Mouse (Mus musculus) lung, postnatal 25 days (tissue): Measurements from ENCODE around the gene Upk3b.

Experiments used
- DNase-seq: peaks from one replicate; pipeline ENCODE4 v3.0.0; 2022; ENCODE audit warnings: low spot score

Upk3b gene

DNA sequence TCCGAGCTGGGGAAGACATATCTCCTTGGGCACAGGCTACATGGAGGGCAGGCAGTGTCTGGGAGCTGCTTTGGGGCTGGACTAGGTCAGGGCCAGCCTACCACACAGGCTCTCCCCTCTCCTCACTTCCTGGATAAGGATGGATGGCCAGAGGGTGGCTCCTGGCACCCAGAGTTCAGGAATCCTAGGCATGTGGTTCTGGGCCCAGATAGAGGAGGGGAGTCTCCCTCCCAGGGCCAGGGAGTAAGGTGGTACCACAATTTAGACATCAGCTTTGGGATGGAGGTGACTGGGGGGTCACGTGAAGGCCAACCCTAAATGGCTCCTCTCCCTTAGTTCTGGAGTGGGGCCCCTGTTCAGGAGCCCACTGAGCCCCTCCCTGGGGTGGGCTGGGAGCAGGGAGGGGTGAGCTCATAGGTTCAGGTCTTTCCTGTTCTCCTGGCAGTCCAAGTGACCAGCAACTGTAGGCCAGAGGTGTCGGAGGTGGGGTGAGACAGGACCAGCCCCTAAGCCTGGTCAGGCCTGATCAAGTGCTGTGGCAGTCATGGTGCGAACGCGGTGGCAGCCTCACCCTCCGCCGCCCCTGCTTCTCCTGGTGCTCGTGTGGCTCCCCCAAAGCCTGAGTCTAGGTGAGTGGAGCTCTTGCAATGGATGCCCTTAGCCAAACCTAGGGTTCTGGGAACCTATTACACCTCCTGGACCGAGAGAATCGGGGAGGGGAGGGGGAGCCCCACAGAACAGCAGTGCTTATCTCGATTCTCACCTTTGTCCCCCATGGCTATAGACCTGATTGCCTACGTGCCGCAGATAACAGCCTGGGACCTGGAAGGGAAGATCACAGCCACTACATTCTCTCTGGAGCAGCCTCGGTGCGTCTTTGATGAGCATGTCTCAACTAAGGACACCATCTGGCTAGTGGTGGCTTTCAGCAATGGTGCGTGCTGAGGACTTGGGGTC, at the start of gene Upk3b:
Gene Upk3b, plus strand, starts transcription at position 239 of the 957 bp plus-strand sequence.
- no peak for DNase-seq

DNA sequence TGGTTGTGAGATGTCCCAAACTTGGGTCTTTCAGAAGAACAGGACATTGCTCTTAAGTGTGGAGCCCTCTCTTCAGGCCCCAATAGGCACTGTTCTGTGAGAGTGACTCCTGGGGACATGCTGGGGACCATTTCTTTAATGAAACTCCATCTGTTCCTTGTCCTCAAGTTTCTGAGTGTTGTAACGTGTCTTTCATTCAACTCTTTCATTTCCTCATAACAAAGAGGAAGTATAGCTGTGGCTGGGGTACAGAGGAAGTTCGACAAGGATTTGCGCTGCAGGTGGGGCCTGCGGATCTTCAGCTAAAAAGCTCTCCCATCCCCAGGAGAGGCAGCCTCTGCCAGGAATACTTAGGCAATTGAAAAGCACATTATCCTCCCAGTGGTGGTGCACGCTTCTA, 47.7 kb upstream of the Upk3b start:
- DNase-seq = peak; percentile 37

DNA sequence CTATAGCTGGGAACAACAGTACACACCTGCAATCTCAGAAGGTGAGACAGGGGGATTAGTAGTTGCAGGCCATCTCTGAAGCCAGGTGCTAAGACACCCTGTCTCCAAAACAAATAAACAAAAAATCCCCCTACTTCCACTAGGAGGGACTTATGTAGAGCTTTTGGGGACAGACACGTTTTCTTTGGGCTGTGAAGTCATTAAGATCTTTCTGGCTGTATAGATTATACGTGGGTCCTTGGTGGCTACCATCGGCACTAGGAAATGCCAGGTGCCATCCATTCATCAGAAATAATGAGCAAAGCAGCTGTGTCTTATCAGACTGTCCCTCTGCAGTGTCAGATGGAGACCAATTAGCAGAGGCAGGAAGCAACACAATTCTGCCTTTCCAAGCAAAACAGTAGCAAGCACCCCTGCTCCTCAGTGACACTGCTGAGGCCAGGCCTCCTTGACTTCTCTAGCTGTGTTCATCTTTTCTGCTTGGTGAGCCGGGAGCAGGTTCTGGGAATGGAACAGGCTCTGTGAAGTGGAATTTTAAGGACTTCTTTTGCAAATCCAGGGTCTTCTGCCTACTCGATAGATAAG, 44.8 kb upstream of the Upk3b start:
- DNase-seq = no peak

DNA sequence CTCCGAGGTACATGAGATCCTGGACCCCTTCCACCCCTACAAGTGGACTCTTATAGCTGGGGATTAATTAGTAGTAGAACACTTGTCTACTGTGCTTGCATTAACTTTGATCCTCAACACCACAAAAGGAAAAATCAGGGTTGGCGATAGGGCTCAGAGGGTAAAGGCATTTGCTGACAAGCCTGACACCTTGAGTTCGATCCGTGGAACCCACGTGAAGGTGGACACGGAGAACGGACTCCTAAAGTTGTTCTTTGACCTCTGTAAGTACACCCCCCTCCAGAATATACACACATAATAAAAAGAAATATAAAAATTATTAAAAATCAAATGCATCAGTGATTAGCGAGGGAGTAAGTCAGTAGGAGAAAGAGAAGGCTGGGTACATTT, 44.0 kb upstream of the Upk3b start:
- no peak for DNase-seq

DNA sequence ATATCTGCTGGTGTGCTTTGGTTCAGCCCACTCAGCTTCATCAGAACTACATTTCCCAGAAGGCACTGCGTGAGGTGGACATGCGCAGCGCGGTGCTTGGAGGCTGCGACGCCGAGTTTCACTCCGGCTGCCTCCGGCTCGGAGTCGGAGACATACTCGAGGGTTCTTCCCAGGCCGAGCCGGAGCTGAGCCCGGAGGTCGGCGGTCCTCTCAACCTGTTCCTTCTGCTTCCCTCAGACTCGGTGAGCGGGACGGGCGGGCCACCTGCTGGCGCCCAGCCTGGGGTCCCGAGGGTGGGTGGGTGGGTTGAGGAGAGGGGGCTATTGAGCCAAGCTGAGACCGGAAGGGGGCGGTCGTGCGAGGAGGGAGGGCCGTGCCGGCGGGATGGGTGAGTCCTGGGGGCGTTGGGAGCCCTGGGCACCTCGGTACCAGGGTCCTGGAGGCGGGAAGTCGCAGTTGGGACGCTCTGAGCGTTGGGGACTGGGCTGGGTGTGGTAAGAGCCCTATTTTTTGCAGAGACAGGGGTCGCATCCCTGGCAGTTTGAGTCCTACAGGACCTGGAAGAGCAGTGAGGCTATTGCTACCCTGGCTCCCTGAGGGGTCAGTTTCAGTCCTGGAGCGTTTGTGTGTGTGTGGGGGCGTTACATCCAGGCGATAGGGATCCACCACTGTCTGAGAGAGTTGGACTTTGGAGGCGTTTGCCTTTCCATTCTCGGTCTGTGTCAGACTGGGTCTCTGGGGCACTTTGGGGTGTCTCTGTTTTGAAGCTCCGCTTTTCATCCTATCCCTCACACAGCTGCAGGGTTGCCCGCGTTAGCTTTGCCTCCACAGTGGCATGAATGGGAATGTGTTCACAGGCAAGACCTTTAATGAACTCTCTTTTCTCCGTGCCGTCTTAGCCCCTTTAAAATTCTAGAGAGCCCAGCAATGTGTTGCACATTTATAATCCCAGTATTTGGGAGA, 43.3 kb upstream of the Upk3b start, which contains the start of gene Dtx2:
Gene Dtx2, plus strand, starts transcription at position 76 of the 963 bp plus-strand sequence.
- DNase-seq = peak; percentile 93

DNA sequence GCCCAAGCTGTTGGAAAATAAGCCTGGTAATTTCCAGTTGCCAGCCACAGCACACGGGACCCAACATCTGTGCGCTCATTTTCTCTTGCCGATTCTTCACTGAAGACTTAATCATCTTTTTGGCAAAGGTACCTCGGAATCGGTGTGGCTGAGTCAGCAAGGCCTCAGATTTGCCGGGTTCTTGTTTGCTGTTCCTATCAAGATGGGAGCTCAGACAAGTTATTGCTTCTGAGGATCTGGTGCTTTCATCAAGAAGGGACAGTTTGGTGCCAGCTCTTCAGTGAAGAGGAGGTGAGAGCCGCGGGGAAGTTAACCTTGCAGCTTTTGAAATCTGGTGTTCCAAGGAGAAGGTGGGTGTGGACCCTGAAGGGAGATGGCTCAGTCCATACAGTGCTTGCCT, 42.1 kb upstream of the Upk3b start:
- no peak for DNase-seq

DNA sequence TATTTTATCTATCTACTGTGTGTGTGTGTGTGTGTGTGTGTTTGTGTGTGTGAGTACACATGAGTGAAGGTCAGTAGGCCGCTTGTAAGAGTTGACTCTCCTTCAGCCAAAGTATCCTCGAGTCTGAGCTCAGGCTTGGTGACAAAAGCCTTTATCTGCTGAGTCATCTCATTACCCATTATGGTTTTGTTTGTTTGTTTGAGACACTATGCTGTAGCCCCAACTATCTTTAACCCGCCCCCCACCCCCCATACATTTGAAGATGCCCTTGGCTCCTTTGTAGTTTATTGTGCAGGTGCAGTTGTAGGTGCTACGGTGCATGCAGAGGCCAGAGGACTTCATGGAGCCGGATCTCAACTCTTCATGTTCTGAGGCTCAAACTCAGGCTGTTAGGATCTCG, 37.1 kb upstream of the Upk3b start:
- no peak for DNase-seq

DNA sequence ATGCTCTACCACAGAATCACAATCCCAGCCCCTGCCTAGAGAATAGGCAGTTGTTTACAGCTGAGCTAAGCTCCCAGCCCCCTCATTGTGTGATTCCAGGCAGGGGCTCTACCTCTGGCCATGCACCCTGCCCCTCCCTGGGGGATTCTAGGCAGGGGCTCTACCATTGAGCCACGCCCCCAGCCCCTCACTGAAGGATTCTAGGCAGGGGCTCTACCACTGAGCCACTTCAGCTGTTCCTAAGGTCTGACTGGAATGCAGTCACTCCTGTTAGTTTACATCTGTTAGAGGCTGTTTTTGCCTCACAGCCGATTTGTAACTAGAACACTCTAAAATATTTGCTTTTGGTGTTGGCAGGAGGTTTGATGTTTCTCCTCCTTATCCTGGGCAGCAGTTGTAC, 36.0 kb upstream of the Upk3b start:
- DNase-seq = peak; percentile 51

DNA sequence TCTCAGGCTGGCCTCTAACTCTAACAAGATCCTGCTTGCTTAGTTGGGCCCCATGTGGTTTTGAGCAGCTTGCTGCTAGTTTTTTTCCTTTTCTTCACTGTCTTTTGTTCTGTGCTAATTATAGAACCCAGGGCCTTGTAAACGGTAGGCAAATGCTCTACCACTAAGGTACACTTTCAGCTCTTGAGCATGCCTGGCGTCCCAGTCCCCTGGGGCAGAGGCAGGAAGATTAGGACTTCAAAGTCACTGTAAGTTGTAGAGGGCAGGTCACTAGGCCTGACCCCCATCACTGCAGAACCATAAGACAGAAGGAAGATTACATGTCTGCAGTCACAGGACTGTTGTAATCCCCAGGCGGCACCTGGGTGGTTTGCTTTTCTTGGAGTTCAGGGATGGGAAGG, 35.5 kb upstream of the Upk3b start:
- no peak for DNase-seq

DNA sequence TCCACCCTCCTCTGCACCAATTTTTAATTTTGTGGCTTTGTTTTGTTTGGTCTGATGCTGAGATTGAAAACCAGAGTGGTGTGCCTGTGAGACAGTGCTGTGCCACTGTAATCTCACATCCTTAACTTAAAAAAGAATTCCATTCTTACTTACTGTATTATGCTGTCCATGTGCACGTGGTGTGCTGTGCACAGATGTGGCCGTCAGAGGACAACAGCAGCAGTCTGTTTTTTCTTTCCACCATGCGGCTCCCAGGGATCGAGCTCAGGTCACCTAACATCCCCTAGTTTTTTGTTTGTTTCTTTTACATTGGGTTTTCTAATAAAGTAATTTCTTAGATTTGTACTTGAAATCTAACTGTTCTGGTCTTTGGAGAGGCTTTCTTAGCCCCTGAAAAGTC, 33.8 kb upstream of the Upk3b start:
- no peak for DNase-seq

DNA sequence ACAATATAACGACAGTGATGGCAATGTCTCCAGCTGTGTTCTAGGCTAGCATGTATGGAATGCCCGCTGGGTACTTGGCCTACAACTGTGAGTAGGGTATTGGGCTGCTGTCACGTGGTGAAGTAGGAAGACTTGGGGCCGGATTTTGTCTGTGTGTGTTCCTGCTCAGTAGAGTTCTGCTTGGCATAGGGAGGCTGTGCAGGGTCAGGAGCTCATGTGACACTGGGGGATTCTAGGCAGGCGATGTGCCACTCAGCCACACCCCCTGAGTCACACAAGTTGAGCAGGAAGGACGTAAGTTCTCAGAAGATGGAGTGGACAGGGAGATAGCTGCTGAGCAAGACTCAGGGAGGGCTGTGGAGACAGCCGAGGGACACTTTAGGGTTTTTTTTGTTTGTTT, 30.6 kb upstream of the Upk3b start:
- DNase-seq = no peak

DNA sequence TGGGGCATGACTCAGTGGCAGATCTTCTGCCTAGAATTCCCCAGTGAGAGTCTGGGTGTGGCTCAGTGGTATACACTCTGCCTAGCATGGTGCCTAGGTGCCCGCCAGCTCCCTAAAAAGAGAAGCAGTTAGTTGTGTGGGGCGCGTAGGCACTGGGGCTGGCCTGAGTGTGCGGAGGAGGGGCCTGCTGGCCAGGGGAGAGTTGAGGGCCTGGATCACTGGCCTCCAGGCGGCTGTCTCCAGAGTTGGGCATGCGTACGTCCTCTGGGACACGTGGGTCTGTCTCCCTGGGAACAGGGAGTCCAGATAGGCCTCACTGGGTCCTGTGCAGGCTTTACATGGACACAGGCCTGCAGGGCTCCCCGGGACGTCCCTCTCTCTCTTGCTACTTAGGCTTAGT, 23.4 kb upstream of the Upk3b start:
- no peak for DNase-seq

DNA sequence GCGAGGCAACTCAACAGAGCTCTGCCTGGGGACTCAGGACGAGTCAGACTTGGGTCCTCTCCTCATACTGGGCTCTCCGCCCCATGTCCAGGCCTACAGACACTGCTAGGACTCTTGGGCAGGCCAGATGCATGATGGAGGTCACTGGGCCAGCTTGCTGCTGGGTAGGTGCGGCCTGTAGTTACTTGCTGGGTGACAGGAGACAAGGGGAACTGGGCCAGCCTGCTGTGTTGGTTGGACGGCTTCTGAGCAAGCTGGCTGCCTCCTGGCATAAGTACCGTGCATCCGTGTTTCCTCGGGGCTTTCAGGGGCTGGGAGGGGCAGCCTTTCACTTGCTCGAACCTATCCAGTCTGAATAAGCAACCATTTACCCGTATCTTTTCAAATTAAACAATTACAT, 22.7 kb upstream of the Upk3b start:
- DNase-seq = no peak

DNA sequence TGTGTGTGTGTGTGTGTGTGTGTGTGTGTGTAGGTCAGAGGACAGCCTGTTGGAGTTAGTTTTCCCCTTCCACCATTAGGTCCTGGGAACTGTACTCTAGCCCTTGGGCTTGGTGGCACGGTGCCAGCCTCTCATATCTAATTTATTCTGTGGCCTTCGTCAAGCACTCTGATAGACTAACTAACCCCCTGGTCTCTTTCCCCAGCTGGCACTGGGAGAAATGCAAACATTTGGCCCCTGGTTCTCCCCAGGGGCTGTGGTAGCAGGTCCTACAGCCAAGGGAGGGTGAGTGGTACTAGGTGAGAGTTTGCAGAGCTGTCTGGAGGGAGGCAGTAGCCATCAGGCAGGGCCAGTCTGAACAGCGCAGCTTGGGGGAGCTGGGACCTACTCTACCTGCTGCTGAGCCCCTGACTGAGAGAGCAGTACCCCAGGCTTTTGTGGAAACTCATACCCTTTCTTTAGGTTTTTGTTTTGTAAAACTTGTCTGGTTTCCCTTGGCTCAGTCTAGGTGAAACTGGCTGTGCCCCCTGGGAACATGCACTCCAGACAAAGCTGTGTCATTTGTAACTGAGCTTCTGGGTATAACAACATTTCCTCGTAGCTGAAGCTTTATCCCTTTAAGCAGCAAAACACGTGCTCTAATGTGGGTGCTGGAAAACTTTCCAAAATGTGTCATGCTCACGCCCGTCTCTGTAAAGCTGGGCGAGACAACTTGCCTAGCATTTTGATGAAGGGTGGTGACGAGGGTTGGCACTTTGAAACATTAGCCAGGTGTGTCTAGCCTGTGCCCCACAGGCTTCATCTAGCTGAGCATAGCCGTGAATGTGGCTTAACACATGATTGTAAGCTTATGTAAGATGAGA, 22.1 kb upstream of the Upk3b start:
- DNase-seq = no peak

DNA sequence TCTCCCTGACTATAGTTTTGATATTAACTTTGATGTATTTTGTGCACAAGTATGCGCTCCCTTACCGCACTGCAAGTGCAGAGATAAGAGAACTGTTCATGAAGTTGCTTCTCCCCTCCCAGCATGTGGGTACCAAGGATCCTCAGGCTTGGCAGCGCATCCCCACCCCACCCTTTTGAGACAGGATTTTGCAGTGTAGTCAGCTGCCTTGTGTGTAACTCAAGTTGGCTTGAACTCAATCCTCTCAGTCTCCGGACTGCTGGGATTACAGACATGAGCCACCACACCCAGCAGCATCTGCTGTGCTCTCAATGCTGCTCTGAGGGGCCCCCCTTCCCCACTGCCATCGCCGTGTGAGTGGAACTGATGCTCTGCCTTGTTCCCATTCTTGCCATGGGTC, 21.0 kb upstream of the Upk3b start:
- no peak for DNase-seq

DNA sequence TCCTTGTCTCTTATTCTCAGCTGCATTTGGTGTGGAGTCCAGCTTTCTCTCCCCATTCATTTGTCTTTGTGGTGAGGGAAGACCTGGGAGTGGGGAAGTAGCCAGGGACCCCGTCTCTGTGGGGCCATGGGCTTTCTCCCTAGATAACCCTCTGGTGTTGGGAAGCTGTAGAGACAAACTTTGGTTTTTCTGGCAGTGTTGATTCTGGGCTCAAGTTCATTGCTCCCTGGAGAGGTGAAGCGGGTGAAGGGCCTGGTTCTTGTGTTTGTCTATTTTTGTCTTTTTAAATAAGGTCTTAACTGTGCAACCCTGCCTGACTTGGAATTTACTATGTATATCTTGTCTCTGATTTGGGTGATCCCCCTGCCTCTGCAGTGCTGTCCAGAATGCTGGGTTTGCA, 19.6 kb upstream of the Upk3b start:
- no peak for DNase-seq

DNA sequence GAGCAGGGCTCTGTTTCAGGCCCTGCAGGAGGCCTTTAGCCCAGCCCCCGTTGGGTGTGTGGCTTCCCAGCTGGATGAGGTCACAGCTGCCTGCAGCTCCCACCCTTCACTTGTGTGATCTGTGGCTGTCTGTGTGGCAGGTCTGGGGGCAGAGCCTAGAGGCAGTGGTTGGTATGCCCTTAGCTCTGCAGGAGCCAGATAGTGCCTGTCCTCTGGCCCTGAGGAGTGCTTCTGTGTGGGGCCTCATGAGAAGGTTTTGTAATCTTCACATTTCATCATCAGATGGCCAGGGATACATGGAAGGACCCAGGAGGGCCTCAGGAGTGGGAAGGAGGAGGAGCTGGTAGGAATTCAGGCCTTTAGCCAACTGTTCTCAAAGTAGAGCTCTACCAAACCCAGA, 18.4 kb upstream of the Upk3b start:
- DNase-seq = no peak

DNA sequence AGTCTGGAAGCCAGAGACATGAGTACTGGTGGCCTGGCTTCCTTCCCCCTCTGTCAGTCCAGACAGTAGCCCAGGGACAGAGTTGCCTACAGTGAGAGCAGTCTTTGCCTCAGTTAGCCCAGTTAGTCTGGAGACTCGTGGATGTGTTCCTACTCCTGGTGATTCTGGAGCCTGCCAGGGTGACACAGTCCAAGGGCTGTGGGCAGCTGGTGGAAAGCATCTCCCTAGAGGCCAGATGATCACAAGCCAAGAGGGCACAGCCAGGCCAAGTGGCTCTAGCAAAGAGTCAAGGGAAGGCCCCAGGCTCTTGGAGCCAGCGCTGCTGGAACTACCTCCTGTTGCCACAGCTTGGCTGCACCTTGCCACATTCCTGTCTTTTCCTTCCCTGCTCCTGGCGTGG, 12.6 kb upstream of the Upk3b start:
- no peak for DNase-seq

DNA sequence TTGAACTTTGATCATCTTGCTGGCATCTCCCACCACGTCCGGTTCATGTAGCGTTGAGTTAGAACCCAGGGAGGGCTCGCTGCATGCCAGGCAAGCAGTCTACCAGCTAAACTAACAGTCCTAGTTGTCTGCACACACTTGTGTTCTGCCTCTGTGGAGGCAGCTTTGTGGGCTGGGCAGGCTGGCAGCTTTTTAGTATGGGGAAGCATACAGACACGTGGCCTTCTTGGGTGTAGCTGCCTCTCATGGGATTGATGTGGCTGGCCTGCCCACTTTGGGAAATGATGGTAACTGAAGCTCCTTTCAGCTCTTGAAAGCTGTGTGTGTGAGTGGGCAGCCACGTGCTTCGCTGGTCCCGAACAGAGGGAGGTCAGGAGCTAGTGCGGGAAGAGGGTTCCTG, 11.4 kb upstream of the Upk3b start:
- no peak for DNase-seq

DNA sequence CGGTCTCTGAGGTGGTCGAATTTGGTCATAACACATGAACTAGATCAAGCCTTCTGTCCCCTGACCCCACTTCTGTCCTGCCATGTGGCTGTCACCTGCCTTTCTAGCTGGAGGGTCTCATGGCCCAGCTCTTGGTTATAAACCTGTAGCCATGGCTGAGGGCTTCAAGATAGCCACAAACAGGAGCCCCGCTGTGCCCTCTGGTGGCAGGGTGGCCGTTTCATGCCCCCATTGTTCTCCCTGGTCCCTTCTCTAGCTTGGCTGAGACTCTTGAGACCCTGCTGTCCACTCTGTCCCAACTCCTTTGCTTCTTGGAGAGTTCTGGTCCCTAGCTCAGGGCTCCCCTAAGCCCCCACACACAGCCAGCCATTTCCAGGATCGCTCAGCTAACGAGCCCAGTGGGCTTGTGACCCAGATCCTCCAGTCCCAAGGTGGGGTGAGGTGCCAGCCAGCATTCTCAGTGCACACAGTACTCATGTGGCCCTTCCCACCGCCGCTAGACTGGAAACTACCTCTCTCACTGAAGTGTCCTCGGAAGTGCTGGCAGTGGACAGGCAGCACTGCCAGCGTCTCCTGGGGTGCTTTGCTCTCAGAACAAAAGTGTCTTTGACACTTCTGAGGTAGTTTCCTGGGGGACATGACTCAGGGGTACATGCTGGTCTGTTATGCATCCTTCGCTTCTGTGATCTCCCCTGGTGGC, 10.5 kb upstream of the Upk3b start:
- peak; percentile 40 for DNase-seq

DNA sequence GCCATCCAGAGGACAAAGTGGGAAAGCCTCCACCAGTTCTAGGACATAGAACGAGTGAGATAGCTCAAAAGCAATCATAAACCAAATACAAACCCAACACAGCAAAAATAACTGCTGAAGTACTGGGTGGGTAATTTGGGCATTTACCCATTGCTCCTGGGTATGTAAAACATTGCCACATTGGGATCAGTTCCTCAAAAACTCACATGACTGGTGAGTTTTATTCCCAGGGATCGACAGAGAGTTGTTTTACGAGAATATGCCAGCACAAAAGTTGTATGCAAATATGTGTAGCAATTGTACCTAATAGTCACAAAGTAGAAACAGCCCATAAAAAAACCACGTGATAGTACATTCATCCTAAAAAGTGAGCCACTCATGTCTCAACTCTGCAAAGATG, 3.4 kb upstream of the Upk3b start:
- DNase-seq = no peak
